Mouse (Mus musculus): ENCODE results near the gene S100a16. TPM values are rescaled to one million over a fixed set of nuclear protein-coding genes. Genes with fewer than 3 reads are reported as not detected.

S100a16 gene
- total and polyA plus RNA-seq, 2 experiments from 2014 or later, result 39.4 to 74.4 TPM

- no peak for TF ChIP-seq CTCF (IDR thresholded peaks at IDR 0.05; ENCODE audit: low read depth)
- H3K27ac ChIP-seq (ENCODE audit: low read depth, low read length), result no peak overlapping the region
- H3K4me1 ChIP-seq (ENCODE audit: insufficient read depth), result peaks cover 18% of the 10 kb centered on the region
- ATAC-seq (no peak), DNase-seq (no peak)
- H3K9ac ChIP-seq, result no peak overlapping the region
- H3K9me3 ChIP-seq (ENCODE audit: low read length), result no peaks in the 10 kb centered on the region
- no peak overlapping the region for H3K4me3 ChIP-seq (ENCODE audit: low read depth, low read length)
- H3K4me2 ChIP-seq (ENCODE audit: low read depth), result no peak overlapping the region
- H3K27me3 ChIP-seq (ENCODE audit: insufficient read depth, low read length), result peaks cover 18% of the 10 kb centered on the region; the same call in 1 of the 2 replicates
- H3K36me3 ChIP-seq (ENCODE audit: insufficient read depth), result 0 out of 2 replicates have a peak, but pooled peaks cover 5% of the 10 kb centered on the region
- WGBS, result 95% methylated on average over 5 of the region's 5 CpGs
These were observed 24.8 kb upstream of the S100a16 start for GRCm38 (mm10) chr3:90512276-90512675.

- no peak overlapping the region for H3K4me2 ChIP-seq (ENCODE audit: low read depth)
These were observed 24.0 kb upstream of the S100a16 start for GRCm38 (mm10) chr3:90512948-90513642.

GRCm38 (mm10) chr3:90513796-90514590 is 23.1 kb upstream of the S100a16 start, which contains the start of the genes S100a1 and S100a13:
TSS of gene S100a1 (minus strand) at chr3:90514392.
TSS of gene S100a13 (plus strand) at chr3:90514435.
- peak; percentile 39; the same call in 1 of the 2 replicates for TF ChIP-seq CTCF (IDR thresholded peaks at IDR 0.05; ENCODE audit: low read depth)
- Histone ChIP-seq H3K9ac (peak within 1 kb of the TSS; percentile 40), H3K36me3 (ENCODE audit: insufficient read depth) (no peaks in the 10 kb centered on the region), H3K27me3 (ENCODE audit: insufficient read depth, low read length) (peaks cover 18% of the 10 kb centered on the region; the same call in 1 of the 2 replicates), H3K4me2 (ENCODE audit: low read depth) (peak within 1 kb of the TSS; percentile 67), H3K4me3 (ENCODE audit: low read depth, low read length) (peak within 1 kb of the TSS; percentile 33), H3K27ac (ENCODE audit: low read depth, low read length) (no peak within 1 kb of the TSS), H3K9me3 (ENCODE audit: low read length) (no peaks in the 10 kb centered on the region), H3K4me1 (ENCODE audit: insufficient read depth) (0 out of 2 replicates have a peak, but pooled peaks cover 9% of the 10 kb centered on the region)
- DNase-seq, result peak; percentile 32
- 5% methylated on average over 25 of the region's 25 CpGs for WGBS
- ATAC-seq, result peak; percentile 42

More at GRCm38 (mm10) chr3:90512948-90513642, 24.0 kb upstream of the S100a16 start:
- DNase-seq (no peak), ATAC-seq (no peak)
- Histone ChIP-seq H3K9me3 (ENCODE audit: low read length) (no peaks in the 10 kb centered on the region), H3K27me3 (ENCODE audit: insufficient read depth, low read length) (peaks cover 18% of the 10 kb centered on the region; the same call in 1 of the 2 replicates), H3K9ac (no peak overlapping the region), H3K4me1 (ENCODE audit: insufficient read depth) (peaks cover 12% of the 10 kb centered on the region), H3K36me3 (ENCODE audit: insufficient read depth) (no peaks in the 10 kb centered on the region), H3K4me3 (ENCODE audit: low read depth, low read length) (no peak overlapping the region), H3K27ac (ENCODE audit: low read depth, low read length) (no peak overlapping the region)
- no peak for TF ChIP-seq CTCF (IDR thresholded peaks at IDR 0.05; ENCODE audit: low read depth)
- 82% methylated on average over 9 of the region's 9 CpGs for WGBS

GRCm38 (mm10) chr3:90514691-90515090 is 22.4 kb upstream of the S100a16 start:
- ATAC-seq (peak; percentile 38; the same call in 1 of the 2 replicates), DNase-seq (no peak)
- H3K4me3 ChIP-seq (ENCODE audit: low read depth, low read length), result peak overlapping the region; percentile 33
- no peak overlapping the region for H3K27ac ChIP-seq (ENCODE audit: low read depth, low read length)
- WGBS, result under 1% methylated on average over 10 of the region's 10 CpGs
- peaks cover 18% of the 10 kb centered on the region; the same call in 1 of the 2 replicates for H3K27me3 ChIP-seq (ENCODE audit: insufficient read depth, low read length)
- 0 out of 2 replicates have a peak, but pooled peaks cover 9% of the 10 kb centered on the region for H3K4me1 ChIP-seq (ENCODE audit: insufficient read depth)
- no peaks in the 10 kb centered on the region for H3K36me3 ChIP-seq (ENCODE audit: insufficient read depth)
- no peak for TF ChIP-seq CTCF (IDR thresholded peaks at IDR 0.05; ENCODE audit: low read depth)
- no peaks in the 10 kb centered on the region for H3K9me3 ChIP-seq (ENCODE audit: low read length)
- H3K9ac ChIP-seq, result peak overlapping the region; percentile 40; the same call in 1 of the 2 replicates
- H3K4me2 ChIP-seq (ENCODE audit: low read depth), result peak overlapping the region; percentile 67

- H3K4me1 ChIP-seq (ENCODE audit: insufficient read depth), result 0 out of 2 replicates have a peak, but pooled peaks cover 9% of the 10 kb centered on the region
- 65% methylated on average over 1 of the region's 1 CpGs for WGBS
- H3K27ac ChIP-seq (ENCODE audit: low read depth, low read length), result no peak overlapping the region
- peak overlapping the region; percentile 33; the same call in 1 of the 2 replicates for H3K4me3 ChIP-seq (ENCODE audit: low read depth, low read length)
- DNase-seq (no peak), ATAC-seq (no peak)
- peaks cover 18% of the 10 kb centered on the region; the same call in 1 of the 2 replicates for H3K27me3 ChIP-seq (ENCODE audit: insufficient read depth, low read length)
- no peaks in the 10 kb centered on the region for H3K36me3 ChIP-seq (ENCODE audit: insufficient read depth)
- H3K4me2 ChIP-seq (ENCODE audit: low read depth), result peak overlapping the region; percentile 67
- TF ChIP-seq CTCF (IDR thresholded peaks at IDR 0.05; ENCODE audit: low read depth), result no peak
- H3K9me3 ChIP-seq (ENCODE audit: low read length), result no peaks in the 10 kb centered on the region
- H3K9ac ChIP-seq, result no peak overlapping the region
These were observed 21.8 kb upstream of the S100a16 start for GRCm38 (mm10) chr3:90515242-90515641.

- WGBS, result 94% methylated on average over 4 of the region's 4 CpGs
- H3K4me1 ChIP-seq (ENCODE audit: insufficient read depth), result 0 out of 2 replicates have a peak, but pooled peaks cover 9% of the 10 kb centered on the region
- no peak overlapping the region for H3K4me3 ChIP-seq (ENCODE audit: low read depth, low read length)
- H3K9ac ChIP-seq, result no peak overlapping the region
- no peak for TF ChIP-seq CTCF (IDR thresholded peaks at IDR 0.05; ENCODE audit: low read depth)
- H3K9me3 ChIP-seq (ENCODE audit: low read length), result no peaks in the 10 kb centered on the region
- DNase-seq (no peak), ATAC-seq (no peak)
- H3K36me3 ChIP-seq (ENCODE audit: insufficient read depth), result no peaks in the 10 kb centered on the region
- H3K27ac ChIP-seq (ENCODE audit: low read depth, low read length), result no peak overlapping the region
- H3K4me2 ChIP-seq (ENCODE audit: low read depth), result no peak overlapping the region
- peaks cover 18% of the 10 kb centered on the region; the same call in 1 of the 2 replicates for H3K27me3 ChIP-seq (ENCODE audit: insufficient read depth, low read length)
These were observed 21.3 kb upstream of the S100a16 start for GRCm38 (mm10) chr3:90515789-90516188.

Measured in forebrain, postnatal 0 days (tissue).